Mouse (Mus musculus): Measurements from ENCODE around the gene Gm11146.
A peak's percentile ranks its signal among the peaks of the same experiment; 100 is the strongest.

Gene Gm11146

DNA sequence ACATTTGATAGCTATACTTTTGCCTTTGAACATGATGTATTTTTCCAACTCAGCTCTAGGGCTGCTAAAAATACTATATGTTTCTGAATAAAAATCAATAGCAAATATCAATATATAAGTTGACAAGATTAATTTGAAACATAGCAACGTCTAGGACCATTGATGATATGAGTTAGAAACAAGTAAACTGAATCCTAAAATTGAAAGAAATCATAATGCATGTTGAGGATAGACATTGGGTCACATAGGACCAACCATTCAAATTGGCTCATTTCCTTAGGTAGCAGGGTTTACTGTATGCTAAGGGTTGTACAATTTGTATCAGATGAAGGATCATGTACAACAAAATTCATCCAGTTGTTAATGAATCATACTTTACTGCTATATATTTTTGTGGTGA, at the start of gene Gm11146:
Gm11146 (minus strand) TSS at position 101 of the 400 bp plus-strand sequence.
- no peak for DNase-seq (ENCODE audit: low spot score in 2 of 2)

GRCm38 (mm10) chr16:77650596-77650995, 48.7 kb upstream of the Gm11146 start:
- DNase-seq (ENCODE audit: low spot score in 2 of 2) = no peak

GRCm38 (mm10) chr16:77649006-77649405, 47.1 kb upstream of the Gm11146 start:
- no peak for DNase-seq (ENCODE audit: low spot score in 2 of 2)

DNA sequence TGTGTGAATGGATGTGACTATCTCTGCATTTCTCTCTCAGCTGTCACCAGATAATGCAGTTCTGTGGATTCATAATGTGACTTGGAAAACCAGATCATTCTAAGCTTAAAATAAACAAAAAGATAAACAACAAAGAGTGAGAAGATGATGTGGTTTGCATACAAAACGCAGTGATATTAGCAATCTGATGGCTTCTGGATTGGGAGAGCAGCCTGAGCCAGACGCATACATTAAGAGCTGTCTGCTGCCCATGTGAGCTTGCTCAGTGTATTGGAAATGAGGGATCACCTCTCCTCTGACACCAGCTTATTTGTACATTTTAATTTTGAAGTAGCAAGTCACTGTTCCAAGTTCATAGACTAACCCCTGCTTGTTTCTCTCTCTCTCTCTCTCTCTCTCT, 46.3 kb upstream of the Gm11146 start:
- no peak for DNase-seq (ENCODE audit: low spot score in 2 of 2)

DNA sequence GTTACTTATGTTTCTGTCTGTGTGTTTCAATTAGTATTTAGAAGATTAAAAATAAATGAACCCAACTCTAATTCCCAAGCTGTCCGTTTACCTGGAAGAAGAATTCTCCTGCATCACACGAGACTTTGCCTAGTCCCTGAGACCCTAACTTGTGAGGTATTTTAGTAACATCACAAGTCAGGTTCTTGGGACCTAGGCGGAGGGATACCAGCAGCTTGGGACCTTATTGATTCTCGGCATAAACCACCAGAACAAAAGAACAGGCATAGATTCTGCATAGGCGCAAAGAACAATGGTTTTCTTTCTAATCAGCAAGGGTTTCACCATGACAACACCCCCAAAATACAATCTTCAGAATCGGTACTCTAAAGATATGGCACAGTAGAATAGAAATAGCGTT, 44.3 kb upstream of the Gm11146 start:
- DNase-seq (ENCODE audit: low spot score in 2 of 2) = no peak

GRCm38 (mm10) chr16:77644976-77645375, 43.1 kb upstream of the Gm11146 start:
- no peak for DNase-seq (ENCODE audit: low spot score in 2 of 2)

GRCm38 (mm10) chr16:77643871-77644720, 42.2 kb upstream of the Gm11146 start:
- peak; percentile 66 to 87 for DNase-seq (ENCODE audit: low spot score in 2 of 2)

- peak in 1 of 2 experiments; percentile 85 for DNase-seq (ENCODE audit: low spot score in 2 of 2)
Measured at GRCm38 (mm10) chr16:77643036-77643870, 41.4 kb upstream of the Gm11146 start.

DNA sequence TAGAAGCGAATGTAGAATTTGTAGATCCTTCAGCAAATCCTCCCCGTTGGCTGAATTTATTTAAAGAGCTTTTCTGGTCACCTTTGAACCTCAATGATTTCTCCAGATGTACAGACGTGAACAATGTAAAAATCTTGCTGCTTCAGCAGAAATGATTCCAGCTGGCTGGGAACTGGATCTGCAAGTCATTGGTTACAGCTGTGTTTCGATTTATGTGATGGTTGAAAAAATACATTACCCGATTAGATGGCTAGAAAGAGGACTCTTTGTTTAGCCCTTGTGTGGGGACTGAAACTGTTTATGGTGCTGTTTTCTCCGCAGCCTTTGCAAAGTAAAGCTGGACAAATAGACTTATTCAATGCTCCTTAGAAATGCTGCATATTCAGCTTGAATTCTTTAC, 34.6 kb upstream of the Gm11146 start:
- no peak for DNase-seq (ENCODE audit: low spot score in 2 of 2)

GRCm38 (mm10) chr16:77632315-77632881, 30.5 kb upstream of the Gm11146 start:
- no peak for DNase-seq (ENCODE audit: low spot score in 2 of 2)

DNA sequence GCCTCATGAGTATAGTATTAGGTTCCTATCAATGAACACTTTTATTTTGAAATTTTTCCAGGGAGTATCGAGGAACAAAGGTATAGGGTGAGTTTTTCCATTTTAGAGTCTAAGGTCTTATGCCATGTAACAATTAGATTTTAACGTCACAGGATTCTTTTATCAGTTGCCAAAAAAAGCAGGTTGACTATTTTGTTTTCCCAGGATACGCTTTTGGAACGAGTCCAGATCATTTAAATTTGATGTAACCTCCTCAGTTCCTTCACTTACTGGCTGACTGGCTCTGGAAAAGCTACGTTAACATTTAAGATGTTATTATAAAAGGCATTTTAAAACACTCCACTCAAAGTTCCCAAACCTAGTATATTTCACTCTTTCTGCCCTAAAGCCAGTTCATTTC, 20.8 kb upstream of the Gm11146 start:
- no peak for DNase-seq (ENCODE audit: low spot score in 2 of 2)

- DNase-seq (ENCODE audit: low spot score in 2 of 2) = no peak
Measured at GRCm38 (mm10) chr16:77602581-77602980, 687 bp upstream of the Gm11146 start.

DNA sequence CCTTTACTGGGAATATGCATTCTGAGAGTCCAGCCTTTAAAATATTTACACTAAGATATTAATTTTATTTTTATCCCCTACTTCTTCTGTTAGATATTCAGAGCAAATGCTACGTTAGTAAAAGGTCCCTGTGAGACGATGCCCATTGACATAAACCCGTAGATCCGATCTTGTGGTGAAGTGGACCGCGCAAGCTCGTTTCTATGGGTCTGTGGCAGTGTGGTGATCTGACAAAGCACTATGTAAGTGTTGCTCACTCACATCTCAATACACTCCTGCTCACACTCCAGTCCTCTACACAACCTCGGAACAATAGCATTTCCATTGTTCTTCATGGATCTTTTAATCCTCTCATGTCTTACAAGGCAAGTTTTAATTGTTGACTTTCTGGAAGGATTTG, 3.1 kb downstream of the Gm11146 start:
- no peak for DNase-seq (ENCODE audit: low spot score in 2 of 2)

DNA sequence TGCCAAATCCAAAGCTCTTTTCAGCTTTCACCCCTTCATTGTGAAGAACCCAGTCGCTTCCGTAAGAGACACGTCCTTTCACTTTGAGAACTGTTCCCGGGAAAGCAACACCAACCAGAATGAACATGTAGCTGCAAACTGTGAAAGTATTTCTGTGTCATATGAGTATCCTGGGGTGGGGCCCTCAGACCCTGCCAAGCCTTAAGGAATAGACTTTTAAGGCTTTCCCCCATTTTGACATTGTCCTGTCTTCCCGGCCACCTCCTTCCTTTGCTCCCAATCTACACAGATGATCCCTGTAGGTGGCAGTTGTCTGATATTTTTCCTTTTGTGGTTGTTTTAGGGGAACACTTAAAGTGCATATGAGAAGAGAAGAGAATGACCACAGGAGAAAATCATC, 5.3 kb downstream of the Gm11146 start:
- peak in 1 of 2 experiments; percentile 24 for DNase-seq (ENCODE audit: low spot score in 2 of 2)

- no peak for DNase-seq (ENCODE audit: low spot score in 2 of 2)
Measured at GRCm38 (mm10) chr16:77595661-77596060, 6.2 kb downstream of the Gm11146 start.

DNA sequence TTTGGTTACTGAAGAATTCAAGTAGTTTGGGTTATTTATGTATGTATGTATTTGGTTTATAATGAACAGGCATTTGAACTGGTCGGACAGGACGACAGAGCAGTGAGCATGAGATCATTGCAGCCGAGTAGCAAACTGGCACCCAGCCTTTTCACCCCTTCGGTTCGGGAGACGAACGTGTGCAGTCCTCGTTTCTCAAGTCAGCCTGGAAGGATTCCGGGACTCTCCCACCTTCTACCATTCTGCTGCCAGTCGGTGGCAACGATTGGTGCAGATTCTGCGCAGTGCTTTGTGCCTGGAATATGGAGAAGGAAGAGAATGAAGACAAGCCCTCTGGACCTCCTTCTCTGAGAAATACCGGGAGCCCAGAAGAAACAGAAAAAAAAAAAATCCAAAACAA, 7.3 kb downstream of the Gm11146 start:
- peak; percentile 64 to 86 for DNase-seq (ENCODE audit: low spot score in 2 of 2)

DNA sequence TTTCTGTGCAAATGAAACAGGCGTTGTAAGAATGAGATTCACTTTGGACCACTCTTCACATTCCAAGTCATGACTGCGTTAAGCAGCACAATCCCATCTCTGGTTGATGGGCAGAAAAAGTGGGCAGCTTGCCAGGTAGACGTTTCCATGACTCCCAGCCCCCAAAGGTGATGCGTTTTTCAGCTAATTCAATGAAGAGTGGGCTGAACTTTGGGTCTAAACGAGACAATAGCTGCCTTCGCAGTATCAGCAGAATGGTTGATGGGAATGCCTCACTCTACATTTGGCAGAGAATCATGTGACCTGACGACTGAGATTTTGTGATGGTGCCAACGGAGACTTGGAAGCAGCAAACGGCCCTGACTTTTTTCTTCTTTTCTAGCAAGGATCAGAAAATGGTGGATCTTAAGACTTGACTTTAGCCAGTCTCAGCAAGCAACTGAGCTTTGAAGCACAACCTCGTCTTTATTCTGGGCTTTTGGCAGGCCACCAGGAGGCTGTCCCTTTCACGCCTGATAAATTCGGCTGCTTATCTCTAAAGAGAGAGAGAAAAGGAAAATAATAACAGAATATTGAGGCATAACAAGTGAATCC, 8.0 kb downstream of the Gm11146 start:
- DNase-seq (ENCODE audit: low spot score in 2 of 2) = peak; percentile 52 to 75

GRCm38 (mm10) chr16:77592986-77593385, 8.9 kb downstream of the Gm11146 start:
- DNase-seq (ENCODE audit: low spot score in 2 of 2) = peak in 1 of 2 experiments; percentile 39

DNA sequence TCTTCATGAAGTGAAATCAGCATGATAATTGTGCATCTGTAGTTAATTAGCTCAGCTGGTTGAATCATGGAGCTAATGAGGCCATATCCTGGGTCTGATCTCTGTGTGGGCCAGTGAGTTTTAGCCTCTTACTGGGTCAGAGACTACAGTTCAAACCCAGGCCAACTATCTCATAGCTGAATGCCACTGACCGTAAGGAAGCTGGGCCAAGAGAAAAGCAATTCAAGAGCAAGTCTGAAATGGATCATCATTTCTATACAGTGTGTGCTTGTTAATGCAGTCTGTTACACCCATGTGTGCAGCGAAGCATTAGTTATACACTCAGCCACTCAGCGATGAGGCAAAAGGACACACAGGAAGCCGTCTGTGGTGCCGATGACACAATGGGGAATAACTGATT, 28.9 kb downstream of the Gm11146 start:
- DNase-seq (ENCODE audit: low spot score in 2 of 2) = no peak

DNA sequence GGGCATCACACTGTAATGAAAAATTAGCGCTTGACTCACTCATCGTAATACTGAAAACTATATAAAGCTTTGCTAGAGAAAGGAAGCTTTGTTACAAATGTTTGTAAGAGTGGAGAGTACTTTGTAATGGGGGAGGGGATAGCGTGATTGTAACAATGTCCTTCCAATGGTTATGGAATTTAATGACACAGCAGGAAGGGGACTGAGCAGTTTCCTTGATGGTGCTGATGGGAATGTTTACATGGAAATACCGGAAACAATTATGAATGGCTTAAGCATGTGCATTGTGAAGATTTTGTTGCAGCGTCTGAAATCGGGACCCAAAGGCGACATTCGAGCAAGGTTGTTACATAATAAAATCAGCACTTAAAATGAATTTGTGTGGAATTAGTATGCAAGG, 32.4 kb downstream of the Gm11146 start:
- DNase-seq (ENCODE audit: low spot score in 2 of 2) = no peak

DNA sequence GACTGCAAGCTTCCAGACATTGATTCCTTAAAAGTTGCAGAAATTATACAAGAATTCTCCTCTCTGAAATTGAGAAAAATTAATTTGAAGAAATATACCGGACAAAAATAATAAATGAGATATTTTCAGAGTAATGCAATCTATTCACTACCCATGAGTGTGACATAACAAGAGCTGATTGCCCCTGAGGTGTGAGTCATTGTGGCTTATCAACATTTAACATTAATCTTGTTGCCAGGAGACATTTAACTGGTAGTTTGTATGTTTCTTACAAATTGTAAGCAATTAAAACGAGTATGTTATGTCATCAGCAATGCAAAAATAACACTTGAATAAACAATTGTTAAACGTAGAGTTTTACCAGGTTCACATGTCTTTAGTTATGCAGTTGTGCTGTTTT, 33.5 kb downstream of the Gm11146 start:
- no peak for DNase-seq (ENCODE audit: low spot score in 2 of 2)

DNA sequence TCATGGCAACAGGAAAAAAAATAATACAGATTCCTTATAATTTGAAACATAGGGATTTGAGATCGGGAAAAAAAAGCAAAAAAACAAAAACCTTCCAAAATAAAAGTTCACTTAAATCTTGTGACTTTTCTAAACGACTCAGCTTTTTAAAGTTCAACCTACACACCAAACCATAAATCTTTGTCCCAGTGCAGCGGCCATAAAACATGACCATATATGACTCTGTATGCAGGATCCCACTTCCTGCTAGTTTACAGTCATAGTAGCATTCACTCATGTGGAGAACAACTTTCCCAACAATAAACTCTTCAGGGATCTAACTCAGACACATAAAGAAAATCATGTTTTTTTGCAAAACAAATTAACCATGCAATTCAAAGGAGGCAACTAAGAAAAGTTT, 39.0 kb downstream of the Gm11146 start:
- no peak for DNase-seq (ENCODE audit: low spot score in 2 of 2)

All from left cerebral cortex, adult 9 months (tissue).